Mouse (Mus musculus) cortical plate, adult 2 months (tissue): ENCODE measurements around the gene St8sia1.

Experiments
- CTCF ChIP-seq: fragments of 200-500 bp; IDR thresholded peaks from 2 replicates; pipeline ENCODE4 v1.5.1; 2011; ENCODE audit warnings: mild to moderate bottlenecking, control low read depth, low read length; ENCODE audit not compliant: insufficient read depth; ENCODE audit errors: extremely low read depth
- POLR2A ChIP-seq: fragments of 200-500 bp; IDR thresholded peaks from 2 replicates; pipeline ENCODE4 v1.6.1; 2011; ENCODE audit warnings: mild to moderate bottlenecking, low read length, control low read depth; ENCODE audit not compliant: insufficient read depth; ENCODE audit errors: extremely low read depth

GRCm38 (mm10) chr6:142908412-142908811 is 55.8 kb downstream of the St8sia1 start:
- no peak for TF ChIP-seq CTCF
- TF ChIP-seq POLR2A = no peak
